Mouse (Mus musculus): ENCODE measurements around the gene Enthd1. TPM values are rescaled to one million over a fixed set of nuclear protein-coding genes. Genes with fewer than 3 reads are reported as not detected.

Enthd1 gene
- total RNA-seq, 1 experiment = 0.49 TPM

DNA sequence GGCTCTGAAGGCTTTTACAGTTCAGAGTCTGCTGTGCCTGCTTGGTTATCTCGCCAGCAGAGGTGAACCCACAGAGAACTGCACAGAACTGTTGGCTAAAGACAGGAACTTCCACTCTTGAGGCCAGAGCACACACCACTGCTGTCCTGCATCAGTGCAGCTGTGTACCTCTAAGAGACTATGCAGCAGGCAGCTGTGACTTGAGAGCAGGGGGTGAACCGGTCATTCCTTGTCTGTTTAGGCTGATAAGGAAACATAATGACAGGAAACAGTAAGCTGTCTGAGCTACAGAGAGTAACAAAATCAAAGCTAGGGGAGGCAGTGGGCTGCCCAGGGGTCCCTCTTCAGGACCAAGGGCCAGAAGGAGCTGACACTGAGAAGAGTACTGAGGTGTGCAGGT lies 103.5 kb downstream of the Enthd1 start:
- no peak overlapping the region for H3K9ac ChIP-seq (ENCODE audit: insufficient read depth, low read depth, low read length, poor library complexity, severe bottlenecking)
- H3K27ac ChIP-seq (ENCODE audit: insufficient read depth, low read depth, low read length, poor library complexity, severe bottlenecking) = no peak overlapping the region
- no peak overlapping the region for H3K4me3 ChIP-seq (ENCODE audit: insufficient read depth in 1 of 2, low read depth in 1 of 2, low read length in 2 of 2, poor library complexity in 1 of 2, severe bottlenecking in 1 of 2)
- H3K9me3 ChIP-seq (ENCODE audit: control insufficient read depth, insufficient read depth, low read depth, low read length) = no peaks in the 10 kb centered on the region
- H3K36me3 ChIP-seq (ENCODE audit: control insufficient read depth, insufficient read depth, low read length, poor library complexity, severe bottlenecking) = no peaks in the 10 kb centered on the region
- in situ Hi-C loops (cut with MboI; ENCODE audit: low sequenced_read_pairs in 2 of 2, unreplicated experiment in 2 of 2) = no loop called here
- no peaks in the 10 kb centered on the region for H3K4me1 ChIP-seq (ENCODE audit: control insufficient read depth in 2 of 2, insufficient read depth in 2 of 2, low read length in 2 of 2, poor library complexity in 1 of 2)
- DNase-seq (ENCODE audit: low read depth, low spot score) = no peak
- TF ChIP-seq HCFC1 (IDR thresholded peaks at IDR 0.05; ENCODE audit: borderline replicate concordance, insufficient read depth, low read length) (no peak), ZC3H11A (IDR thresholded peaks at IDR 0.05; ENCODE audit: borderline replicate concordance, low read depth, low read length) (no peak), CHD2 (IDR thresholded peaks at IDR 0.05; ENCODE audit: low read depth, low read length) (no peak), ZNF384 (IDR thresholded peaks at IDR 0.05; ENCODE audit: low read depth, low read length) (no peak), MAFK (IDR thresholded peaks at IDR 0.05; ENCODE audit: insufficient read depth, low read depth, low read length) (no peak)

DNA sequence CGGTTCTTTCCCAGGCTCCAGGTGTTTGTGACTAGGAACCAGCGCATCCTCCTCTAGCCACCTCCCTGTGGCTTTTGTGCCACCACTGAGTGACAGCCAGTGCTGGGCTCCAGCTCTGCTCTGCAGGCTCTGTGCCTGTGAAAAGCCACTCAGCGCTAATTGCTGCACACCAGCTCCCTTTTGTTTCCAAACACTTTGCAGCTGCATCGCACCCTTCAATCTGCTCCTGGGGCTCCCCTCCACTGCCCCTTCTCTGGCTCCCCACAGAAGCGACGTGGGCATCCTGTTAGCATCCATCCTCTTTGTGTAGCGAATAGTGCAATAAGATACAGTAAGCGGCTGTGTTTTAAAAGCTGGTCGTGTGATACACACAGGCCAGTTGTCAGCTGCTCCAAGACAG lies 104.9 kb downstream of the Enthd1 start:
- no peak for TF ChIP-seq CHD2 (IDR thresholded peaks at IDR 0.05; ENCODE audit: low read depth, low read length)
- TF ChIP-seq MAFK (IDR thresholded peaks at IDR 0.05; ENCODE audit: insufficient read depth, low read depth, low read length) = no peak
- TF ChIP-seq HCFC1 (IDR thresholded peaks at IDR 0.05; ENCODE audit: borderline replicate concordance, insufficient read depth, low read length) = no peak
- no peak for TF ChIP-seq ZNF384 (IDR thresholded peaks at IDR 0.05; ENCODE audit: low read depth, low read length)
- TF ChIP-seq ZC3H11A (IDR thresholded peaks at IDR 0.05; ENCODE audit: borderline replicate concordance, low read depth, low read length) = no peak
- Histone ChIP-seq H3K9ac (ENCODE audit: insufficient read depth, low read depth, low read length, poor library complexity, severe bottlenecking) (no peak overlapping the region), H3K9me3 (ENCODE audit: control insufficient read depth, insufficient read depth, low read depth, low read length) (no peaks in the 10 kb centered on the region), H3K27ac (ENCODE audit: insufficient read depth, low read depth, low read length, poor library complexity, severe bottlenecking) (no peak overlapping the region), H3K4me3 (ENCODE audit: insufficient read depth in 1 of 2, low read depth in 1 of 2, low read length in 2 of 2, poor library complexity in 1 of 2, severe bottlenecking in 1 of 2) (no peak overlapping the region), H3K36me3 (ENCODE audit: control insufficient read depth, insufficient read depth, low read length, poor library complexity, severe bottlenecking) (no peaks in the 10 kb centered on the region), H3K4me1 (ENCODE audit: control insufficient read depth in 2 of 2, insufficient read depth in 2 of 2, low read length in 2 of 2, poor library complexity in 1 of 2) (no peaks in the 10 kb centered on the region; a peak in 1 of 4 replicates)
- DNase-seq (ENCODE audit: low read depth, low spot score) = no peak
- in situ Hi-C loops (cut with MboI; ENCODE audit: low sequenced_read_pairs in 2 of 2, unreplicated experiment in 2 of 2) = no loop called here

DNA sequence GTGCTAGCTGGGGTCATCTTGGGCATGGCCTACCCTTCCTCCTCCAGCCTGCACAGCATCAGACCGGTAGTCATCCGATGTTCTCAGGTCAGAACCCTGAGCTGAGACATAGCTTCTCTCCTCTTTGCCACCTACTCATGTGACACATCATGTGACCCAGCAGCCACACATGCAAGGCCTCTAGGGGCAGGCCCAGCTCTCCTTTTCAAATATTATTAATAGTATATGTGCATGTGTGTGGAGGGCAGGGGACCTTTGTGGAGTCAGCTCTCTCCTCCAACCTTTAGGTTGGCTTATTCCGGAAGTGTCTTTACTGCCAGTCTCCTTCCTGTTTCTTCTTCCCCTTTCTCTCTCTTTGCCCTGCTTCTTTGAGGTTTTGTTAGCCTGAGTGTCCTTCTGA lies 107.0 kb downstream of the Enthd1 start:
- TF ChIP-seq ZNF384 (IDR thresholded peaks at IDR 0.05; ENCODE audit: low read depth, low read length) (no peak), MAFK (IDR thresholded peaks at IDR 0.05; ENCODE audit: insufficient read depth, low read depth, low read length) (no peak), ZC3H11A (IDR thresholded peaks at IDR 0.05; ENCODE audit: borderline replicate concordance, low read depth, low read length) (no peak), CHD2 (IDR thresholded peaks at IDR 0.05; ENCODE audit: low read depth, low read length) (no peak), HCFC1 (IDR thresholded peaks at IDR 0.05; ENCODE audit: borderline replicate concordance, insufficient read depth, low read length) (no peak)
- H3K27ac ChIP-seq (ENCODE audit: insufficient read depth, low read depth, low read length, poor library complexity, severe bottlenecking) = no peak overlapping the region
- H3K36me3 ChIP-seq (ENCODE audit: control insufficient read depth, insufficient read depth, low read length, poor library complexity, severe bottlenecking) = no peaks in the 10 kb centered on the region
- H3K4me1 ChIP-seq (ENCODE audit: control insufficient read depth in 2 of 2, insufficient read depth in 2 of 2, low read length in 2 of 2, poor library complexity in 1 of 2) = no peaks in the 10 kb centered on the region; a peak in 1 of 4 replicates
- in situ Hi-C loops (cut with MboI; ENCODE audit: low sequenced_read_pairs in 2 of 2, unreplicated experiment in 2 of 2) = no loop called here
- DNase-seq (ENCODE audit: low read depth, low spot score) = no peak
- no peak overlapping the region for H3K9ac ChIP-seq (ENCODE audit: insufficient read depth, low read depth, low read length, poor library complexity, severe bottlenecking)
- no peak overlapping the region for H3K4me3 ChIP-seq (ENCODE audit: insufficient read depth in 1 of 2, low read depth in 1 of 2, low read length in 2 of 2, poor library complexity in 1 of 2, severe bottlenecking in 1 of 2)
- no peaks in the 10 kb centered on the region for H3K9me3 ChIP-seq (ENCODE audit: control insufficient read depth, insufficient read depth, low read depth, low read length)

DNA sequence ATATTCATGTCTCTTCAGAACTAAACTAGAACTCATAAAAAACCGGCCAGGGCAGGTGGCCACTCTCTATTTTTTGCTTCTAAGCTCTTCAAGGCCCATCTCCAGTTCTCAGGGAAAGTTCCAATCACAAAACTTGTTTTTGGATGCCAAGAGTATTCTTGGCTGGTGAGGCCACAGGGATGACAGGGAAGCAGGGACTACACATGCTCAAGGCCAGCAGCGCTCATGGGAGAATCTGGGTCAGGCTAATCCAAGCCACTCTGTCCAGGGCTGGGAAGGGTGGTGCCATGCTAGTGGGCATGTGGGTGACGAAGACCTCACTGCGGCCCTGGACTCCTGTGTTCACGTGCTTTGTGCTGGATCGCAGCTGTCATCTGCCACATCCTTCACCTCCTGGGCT lies 110.5 kb downstream of the Enthd1 start:
- TF ChIP-seq HCFC1 (IDR thresholded peaks at IDR 0.05; ENCODE audit: borderline replicate concordance, insufficient read depth, low read length) (no peak), CHD2 (IDR thresholded peaks at IDR 0.05; ENCODE audit: low read depth, low read length) (no peak), ZNF384 (IDR thresholded peaks at IDR 0.05; ENCODE audit: low read depth, low read length) (no peak), MAFK (IDR thresholded peaks at IDR 0.05; ENCODE audit: insufficient read depth, low read depth, low read length) (no peak)
- Histone ChIP-seq H3K4me3 (ENCODE audit: insufficient read depth in 1 of 2, low read depth in 1 of 2, low read length in 2 of 2, poor library complexity in 1 of 2, severe bottlenecking in 1 of 2) (no peak overlapping the region), H3K9me3 (ENCODE audit: control insufficient read depth, insufficient read depth, low read depth, low read length) (no peaks in the 10 kb centered on the region), H3K4me1 (ENCODE audit: control insufficient read depth in 2 of 2, insufficient read depth in 2 of 2, low read length in 2 of 2, poor library complexity in 1 of 2) (no peaks in the 10 kb centered on the region; a peak in 1 of 4 replicates), H3K27ac (ENCODE audit: insufficient read depth, low read depth, low read length, poor library complexity, severe bottlenecking) (no peak overlapping the region), H3K9ac (ENCODE audit: insufficient read depth, low read depth, low read length, poor library complexity, severe bottlenecking) (no peak overlapping the region), H3K36me3 (ENCODE audit: control insufficient read depth, insufficient read depth, low read length, poor library complexity, severe bottlenecking) (no peaks in the 10 kb centered on the region)
- DNase-seq (ENCODE audit: low read depth, low spot score) = no peak
- in situ Hi-C loops (cut with MboI; ENCODE audit: low sequenced_read_pairs in 2 of 2, unreplicated experiment in 2 of 2) = no loop called here

DNA sequence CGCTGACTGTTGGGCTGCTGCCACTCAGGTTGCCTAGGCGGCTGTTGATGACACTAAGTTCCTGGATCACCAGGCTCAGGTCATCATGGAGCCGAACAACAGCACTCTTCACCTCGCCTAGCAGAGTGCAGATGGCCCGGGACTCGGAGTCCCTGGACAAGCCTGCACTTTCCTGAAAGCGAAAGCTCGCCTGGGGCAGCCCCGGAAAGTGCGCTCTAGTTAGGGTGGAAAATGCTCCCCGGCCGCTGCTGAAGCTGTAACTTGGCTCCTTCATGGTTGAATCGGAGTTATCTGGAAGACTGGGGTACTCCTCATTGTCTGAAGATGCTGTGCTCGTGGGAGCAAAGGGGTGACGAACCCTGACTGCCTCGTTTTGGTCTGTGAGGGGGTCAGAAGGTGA lies 112.5 kb downstream of the Enthd1 start:
- H3K9me3 ChIP-seq (ENCODE audit: control insufficient read depth, insufficient read depth, low read depth, low read length) = no peaks in the 10 kb centered on the region
- TF ChIP-seq MAFK (IDR thresholded peaks at IDR 0.05; ENCODE audit: insufficient read depth, low read depth, low read length) = no peak
- no peak for TF ChIP-seq CHD2 (IDR thresholded peaks at IDR 0.05; ENCODE audit: low read depth, low read length)
- no peak for TF ChIP-seq HCFC1 (IDR thresholded peaks at IDR 0.05; ENCODE audit: borderline replicate concordance, insufficient read depth, low read length)
- TF ChIP-seq ZNF384 (IDR thresholded peaks at IDR 0.05; ENCODE audit: low read depth, low read length) = no peak
- no peak for TF ChIP-seq ZC3H11A (IDR thresholded peaks at IDR 0.05; ENCODE audit: borderline replicate concordance, low read depth, low read length)
- no peak overlapping the region for H3K9ac ChIP-seq (ENCODE audit: insufficient read depth, low read depth, low read length, poor library complexity, severe bottlenecking)
- no peak overlapping the region for H3K27ac ChIP-seq (ENCODE audit: insufficient read depth, low read depth, low read length, poor library complexity, severe bottlenecking)
- DNase-seq (ENCODE audit: low read depth, low spot score) = no peak
- in situ Hi-C loops (cut with MboI; ENCODE audit: low sequenced_read_pairs in 2 of 2, unreplicated experiment in 2 of 2) = no loop called here
- no peaks in the 10 kb centered on the region; a peak in 1 of 4 replicates for H3K4me1 ChIP-seq (ENCODE audit: control insufficient read depth in 2 of 2, insufficient read depth in 2 of 2, low read length in 2 of 2, poor library complexity in 1 of 2)
- H3K4me3 ChIP-seq (ENCODE audit: insufficient read depth in 1 of 2, low read depth in 1 of 2, low read length in 2 of 2, poor library complexity in 1 of 2, severe bottlenecking in 1 of 2) = no peak overlapping the region
- no peaks in the 10 kb centered on the region for H3K36me3 ChIP-seq (ENCODE audit: control insufficient read depth, insufficient read depth, low read length, poor library complexity, severe bottlenecking)

Measured in ES-E14 (cell line).